Mouse (Mus musculus): Measurements from ENCODE around the gene Olfr160. TPM values are rescaled to one million over a fixed set of nuclear protein-coding genes. Genes with fewer than 3 reads are reported as not detected.

Gene Olfr160
- total RNA-seq, 2 experiments from 2014 or later = not detected

Other genes with a start within 250 kb of the Olfr160 start
- 1 to 10 TPM; 3.2 to 5.5 TPM for gene Msantd2, start 226.9 kb downstream of the Olfr160 start, total RNA-seq (2021)
- 10 to 100 TPM; 17.9 to 18.5 TPM for gene Esam, start 188.2 kb downstream of the Olfr160 start, total RNA-seq (2021)
- under 1 TPM; 0.55 to 0.85 TPM for gene Vsig2, start 177.0 kb downstream of the Olfr160 start, total RNA-seq (2021)
- gene Nrgn, start 163.3 kb downstream of the Olfr160 start, total RNA-seq (2021) = under 1 TPM; 0.34 to 0.57 TPM
- 1 to 10 TPM; 3.3 to 4.0 TPM for gene Siae, start 160.6 kb downstream of the Olfr160 start, total RNA-seq (2021)
- 1 to 10 TPM; 2.8 to 3.5 TPM for gene Spa17, start 102.5 kb downstream of the Olfr160 start, total RNA-seq (2021)
- gene Tbrg1, start 58.9 kb downstream of the Olfr160 start, total RNA-seq (2021) = 10 to 100 TPM; 30.6 to 33.3 TPM
- not detected for gene Panx3, start 47.0 kb downstream of the Olfr160 start, total RNA-seq (2021)
- gene Olfr874, start 28.9 kb upstream of the Olfr160 start, total RNA-seq (2021) = not detected
- gene Olfr875, start 55.6 kb upstream of the Olfr160 start, total RNA-seq (2021) = not detected
- not detected for gene Olfr876, start 86.8 kb upstream of the Olfr160 start, total RNA-seq (2021)
- gene Olfr877, start 138.0 kb upstream of the Olfr160 start, total RNA-seq (2021) = not detected
- gene Olfr145, start 180.5 kb upstream of the Olfr160 start, total RNA-seq (2021) = not detected
- gene Olfr878, start 201.6 kb upstream of the Olfr160 start, total RNA-seq (2021) = not detected

Data from gastrocnemius, adult 18-20 months (tissue).